Mouse (Mus musculus): Measurements from ENCODE around the gene Rem1. TPM values are rescaled to one million over a fixed set of nuclear protein-coding genes. Genes with fewer than 3 reads are reported as not detected.

Gene Rem1
- 1.3 and 1.4 TPM in 2 replicates for polyA plus RNA-seq (2016; fragmentation: Nextera tagmentation; extraction: Ambion mirVana)

- no peaks in the 10 kb centered on the region for H3K36me3 ChIP-seq
- peaks cover 13% of the 10 kb centered on the region; the same call in 1 of the 2 replicates for H3K4me1 ChIP-seq
- H3K9ac ChIP-seq, result no peak within 1 kb of the TSS
- no peak within 1 kb of the TSS for H3K27ac ChIP-seq
- peak within 1 kb of the TSS; percentile 36 for H3K4me3 ChIP-seq
- ATAC-seq, result no peak
- H3K9me3 ChIP-seq (replicated peaks), result no peaks in the 10 kb centered on the region
- 2% methylated on average over 59 of the region's 59 CpGs for WGBS (ENCODE audit: insufficient replicate concordance)
- peaks cover 70% of the 10 kb centered on the region for H3K27me3 ChIP-seq (replicated peaks)
- peak within 1 kb of the TSS; percentile 60 for H3K4me2 ChIP-seq
Measured at GRCm38 (mm10) chr2:152626774-152627591, at the start of gene Rem1. Gene Rem1 (plus strand): TSS chr2:152626951.

- ATAC-seq, result no peak
- H3K4me1 ChIP-seq, result no peaks in the 10 kb centered on the region
- no peak within 1 kb of the TSS for H3K9ac ChIP-seq
- no peak within 1 kb of the TSS for H3K27ac ChIP-seq
- WGBS (ENCODE audit: insufficient replicate concordance), result 51% methylated on average over 7 of the region's 7 CpGs
- H3K4me2 ChIP-seq, result no peak within 1 kb of the TSS
- H3K36me3 ChIP-seq, result no peaks in the 10 kb centered on the region
- no peak within 1 kb of the TSS for H3K4me3 ChIP-seq
- no peaks in the 10 kb centered on the region; the same call in 1 of the 2 replicates for H3K27me3 ChIP-seq (replicated peaks)
- no peaks in the 10 kb centered on the region for H3K9me3 ChIP-seq (replicated peaks)
Measured at GRCm38 (mm10) chr2:152580107-152580506, 46.6 kb upstream of the Rem1 start, which contains the start of gene Defb19. Gene Defb19 (minus strand): TSS chr2:152580312.

DNA sequence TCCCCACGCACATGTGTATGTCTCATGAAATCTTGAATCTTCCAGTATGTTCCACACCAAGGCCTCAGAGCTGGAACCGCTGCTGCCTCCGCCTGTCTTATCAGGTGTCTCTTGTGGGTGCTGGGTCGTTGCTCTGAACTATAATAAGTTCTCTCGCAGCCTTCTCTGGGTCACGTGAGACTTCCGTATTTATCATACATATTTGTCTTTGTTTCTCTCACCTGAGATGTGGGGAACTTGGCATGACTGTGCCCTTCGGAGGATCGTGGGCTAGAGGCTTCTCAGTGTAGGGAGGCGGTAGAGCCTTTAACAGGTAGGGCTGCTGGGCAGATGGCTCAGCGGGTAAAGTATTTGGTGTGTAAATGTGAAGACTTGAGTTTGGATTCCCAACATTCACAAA lies 46.1 kb upstream of the Rem1 start:
- 57% methylated on average over 11 of the region's 11 CpGs for WGBS (ENCODE audit: insufficient replicate concordance)
- H3K36me3 ChIP-seq, result no peaks in the 10 kb centered on the region
- no peaks in the 10 kb centered on the region for H3K9me3 ChIP-seq (replicated peaks)
- no peak overlapping the region for H3K27ac ChIP-seq
- no peak overlapping the region for H3K9ac ChIP-seq
- no peak overlapping the region for H3K4me2 ChIP-seq
- H3K4me1 ChIP-seq, result no peaks in the 10 kb centered on the region
- no peaks in the 10 kb centered on the region; the same call in 1 of the 2 replicates for H3K27me3 ChIP-seq (replicated peaks)
- ATAC-seq, result no peak
- no peak overlapping the region for H3K4me3 ChIP-seq

DNA sequence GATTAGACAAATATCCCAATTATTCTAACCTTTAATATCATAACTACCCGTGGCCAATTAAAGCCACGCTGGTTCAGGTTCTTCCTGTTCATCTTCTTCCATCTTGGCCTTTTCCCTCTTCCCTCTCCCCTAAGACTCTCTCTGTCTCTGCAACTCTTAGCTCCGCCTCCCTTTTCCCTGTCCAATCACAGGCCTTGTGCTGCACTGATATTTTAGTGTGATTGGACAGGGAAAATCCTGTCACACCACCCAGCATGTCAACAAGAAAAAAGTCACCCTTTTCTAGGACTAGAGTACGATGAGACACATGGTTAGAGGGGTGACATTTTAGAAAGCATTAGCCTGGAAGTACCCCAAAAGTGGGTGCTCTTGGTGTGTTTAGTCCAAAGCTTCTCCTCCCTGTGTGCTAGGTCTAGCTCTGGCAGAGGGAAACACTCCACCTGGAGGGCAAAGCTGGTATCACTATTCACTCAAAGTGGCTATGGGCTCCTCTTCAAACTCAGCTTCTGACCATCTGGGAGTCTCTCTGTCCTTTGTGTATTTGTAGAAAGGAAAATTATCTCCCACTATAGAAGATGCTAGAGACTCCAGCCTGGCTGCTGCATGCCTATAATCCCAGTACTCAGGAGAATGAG lies 39.7 kb upstream of the Rem1 start:
- ATAC-seq, result no peak
- Histone ChIP-seq H3K4me2 (no peak overlapping the region), H3K9me3 (replicated peaks) (no peaks in the 10 kb centered on the region), H3K4me1 (0 out of 2 replicates have a peak, but pooled peaks cover 6% of the 10 kb centered on the region), H3K36me3 (no peaks in the 10 kb centered on the region), H3K9ac (no peak overlapping the region), H3K27ac (no peak overlapping the region), H3K27me3 (replicated peaks) (no peaks in the 10 kb centered on the region), H3K4me3 (no peak overlapping the region)
- 58% methylated on average over 4 of the region's 4 CpGs for WGBS (ENCODE audit: insufficient replicate concordance)

GRCm38 (mm10) chr2:152588450-152588849 lies 38.3 kb upstream of the Rem1 start:
- H3K4me1 ChIP-seq, result 0 out of 2 replicates have a peak, but pooled peaks cover 6% of the 10 kb centered on the region
- no peak overlapping the region for H3K9ac ChIP-seq
- H3K4me2 ChIP-seq, result no peak overlapping the region
- H3K36me3 ChIP-seq, result no peaks in the 10 kb centered on the region
- no peak overlapping the region for H3K4me3 ChIP-seq
- no peaks in the 10 kb centered on the region for H3K9me3 ChIP-seq (replicated peaks)
- no peak for ATAC-seq
- WGBS (ENCODE audit: insufficient replicate concordance), result 37% methylated on average over 2 of the region's 2 CpGs
- no peaks in the 10 kb centered on the region for H3K27me3 ChIP-seq (replicated peaks)
- no peak overlapping the region for H3K27ac ChIP-seq

DNA sequence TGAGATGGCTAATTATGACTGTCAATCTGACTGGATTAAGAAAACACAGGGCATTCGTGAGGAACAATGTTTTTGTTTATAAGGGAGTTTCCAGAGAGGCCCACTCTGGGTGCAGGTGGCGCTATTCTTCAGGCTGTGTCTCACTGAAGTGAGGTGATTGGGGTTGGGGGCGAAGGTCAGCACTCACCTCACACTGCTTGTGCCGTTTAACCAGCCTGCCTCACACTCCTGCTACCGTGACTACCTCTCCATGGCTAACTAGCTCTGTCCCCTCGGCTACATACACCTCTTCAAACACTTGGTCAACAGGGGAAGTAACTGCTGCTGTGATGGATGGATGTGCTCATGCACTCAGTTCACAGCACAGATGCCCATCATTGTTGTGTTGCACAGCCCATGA lies 37.7 kb upstream of the Rem1 start:
- Histone ChIP-seq H3K36me3 (no peaks in the 10 kb centered on the region), H3K4me3 (no peak overlapping the region), H3K9ac (no peak overlapping the region), H3K4me1 (0 out of 2 replicates have a peak, but pooled peaks cover 6% of the 10 kb centered on the region), H3K9me3 (replicated peaks) (no peaks in the 10 kb centered on the region), H3K4me2 (no peak overlapping the region), H3K27me3 (replicated peaks) (no peaks in the 10 kb centered on the region), H3K27ac (no peak overlapping the region)
- WGBS (ENCODE audit: insufficient replicate concordance), result 43% methylated on average over 6 of the region's 6 CpGs
- ATAC-seq, result no peak

DNA sequence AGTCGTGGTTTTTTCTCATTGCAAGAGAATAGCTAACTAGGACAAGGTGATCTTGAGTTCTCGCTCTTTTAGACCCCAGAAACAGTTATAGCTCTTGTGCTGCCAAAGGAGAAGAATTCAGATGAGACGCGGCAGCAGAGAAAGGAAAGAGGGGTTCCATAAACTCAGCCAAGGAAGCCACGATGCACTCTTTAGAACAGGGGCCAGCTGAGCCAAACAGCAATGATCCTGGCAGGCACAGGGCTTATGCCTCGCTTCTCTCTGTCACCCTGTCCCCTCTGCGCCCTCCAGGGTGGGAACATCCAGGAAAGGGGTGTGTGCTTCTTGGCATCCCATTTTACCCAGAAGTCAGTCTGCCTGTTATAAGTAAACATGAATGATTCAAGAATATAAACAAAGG lies 27.5 kb upstream of the Rem1 start, which contains the start of gene Defb45:
Gene Defb45 (minus strand): TSS at position 101 of the 400 bp plus-strand sequence.
- Histone ChIP-seq H3K9ac (no peak within 1 kb of the TSS), H3K9me3 (replicated peaks) (no peaks in the 10 kb centered on the region), H3K27ac (no peak within 1 kb of the TSS), H3K4me1 (no peaks in the 10 kb centered on the region), H3K4me3 (no peak within 1 kb of the TSS), H3K27me3 (replicated peaks) (no peaks in the 10 kb centered on the region; the same call in 1 of the 2 replicates), H3K4me2 (no peak within 1 kb of the TSS), H3K36me3 (no peaks in the 10 kb centered on the region)
- no peak for ATAC-seq
- WGBS (ENCODE audit: insufficient replicate concordance), result 52% methylated on average over 7 of the region's 7 CpGs

- ATAC-seq, result no peak
- Histone ChIP-seq H3K4me1 (no peaks in the 10 kb centered on the region), H3K4me2 (no peak overlapping the region), H3K9me3 (replicated peaks) (no peaks in the 10 kb centered on the region), H3K27me3 (replicated peaks) (no peaks in the 10 kb centered on the region), H3K4me3 (no peak overlapping the region), H3K9ac (no peak overlapping the region), H3K27ac (no peak overlapping the region), H3K36me3 (no peaks in the 10 kb centered on the region)
- WGBS (ENCODE audit: insufficient replicate concordance), result 71% methylated on average over 6 of the region's 6 CpGs
Measured at GRCm38 (mm10) chr2:152600076-152600475, 26.7 kb upstream of the Rem1 start.

DNA sequence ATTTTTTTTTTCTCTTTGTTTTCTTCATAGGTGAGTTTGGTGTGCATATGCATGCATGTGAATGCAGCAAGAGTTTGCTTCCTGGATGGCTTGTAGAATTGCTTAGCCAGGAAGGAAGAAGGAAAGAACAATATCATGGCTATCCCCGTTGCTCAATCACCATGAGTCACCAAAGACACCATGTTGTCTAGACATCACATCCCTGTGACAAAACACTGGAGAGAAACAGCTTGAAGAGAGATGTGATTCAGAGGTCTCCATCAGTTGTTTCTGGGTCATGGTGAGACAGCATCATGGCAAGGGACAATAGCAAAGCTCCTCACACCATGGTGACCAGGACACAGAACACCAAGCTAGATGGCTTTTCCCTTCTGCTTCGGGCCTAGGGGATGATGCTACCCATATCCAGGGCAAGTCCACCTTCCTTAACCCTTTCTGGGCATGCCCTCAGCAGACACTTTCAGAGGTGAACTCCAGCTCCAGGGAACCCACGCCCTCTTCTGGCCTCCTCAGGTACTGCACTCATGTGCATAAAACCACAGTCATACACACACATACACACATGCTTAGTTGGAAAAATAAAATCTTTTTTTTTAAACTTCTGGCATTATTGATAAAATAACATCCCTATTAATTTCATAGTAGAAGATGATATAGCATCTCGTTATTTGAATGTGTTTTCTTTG lies 25.3 kb upstream of the Rem1 start:
- H3K9me3 ChIP-seq (replicated peaks), result no peaks in the 10 kb centered on the region
- 48% methylated on average over 4 of the region's 4 CpGs for WGBS (ENCODE audit: insufficient replicate concordance)
- no peak overlapping the region for H3K9ac ChIP-seq

DNA sequence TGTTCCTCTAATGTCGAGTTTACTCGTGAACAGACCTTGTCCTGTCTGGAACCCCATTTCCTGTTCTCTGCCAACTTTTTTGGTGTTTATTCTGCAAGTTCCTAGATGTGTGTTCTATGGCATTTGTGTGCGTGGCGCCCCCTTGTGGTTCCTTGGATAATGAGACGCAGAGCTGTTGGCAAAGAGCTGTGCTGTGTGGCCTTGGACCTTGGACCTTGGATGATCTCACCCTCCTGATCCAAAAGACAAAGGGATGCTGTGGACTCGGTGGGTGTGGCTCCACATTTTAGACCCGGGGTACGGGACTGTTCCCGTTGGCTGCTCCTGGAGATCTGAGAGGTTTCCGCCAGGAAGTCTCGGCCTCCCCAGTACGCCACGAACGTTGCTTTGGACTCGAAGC lies 22.7 kb upstream of the Rem1 start, which contains the start of gene Defb36:
Gene Defb36 (plus strand): TSS at position 271 of the 400 bp plus-strand sequence.
- no peaks in the 10 kb centered on the region for H3K9me3 ChIP-seq (replicated peaks)
- no peak within 1 kb of the TSS for H3K9ac ChIP-seq
- H3K36me3 ChIP-seq, result no peaks in the 10 kb centered on the region
- no peak within 1 kb of the TSS for H3K4me3 ChIP-seq
- no peaks in the 10 kb centered on the region for H3K4me1 ChIP-seq
- H3K27ac ChIP-seq, result no peak within 1 kb of the TSS
- 69% methylated on average over 15 of the region's 15 CpGs for WGBS (ENCODE audit: insufficient replicate concordance)
- H3K4me2 ChIP-seq, result no peak within 1 kb of the TSS
- H3K27me3 ChIP-seq (replicated peaks), result no peaks in the 10 kb centered on the region
- ATAC-seq, result no peak

More for the DNA sequence above, 25.3 kb upstream of the Rem1 start:
- no peak overlapping the region for H3K4me3 ChIP-seq
- H3K36me3 ChIP-seq, result no peaks in the 10 kb centered on the region
- H3K27ac ChIP-seq, result no peak overlapping the region
- H3K4me2 ChIP-seq, result no peak overlapping the region
- no peaks in the 10 kb centered on the region for H3K4me1 ChIP-seq
- ATAC-seq, result no peak
- no peaks in the 10 kb centered on the region for H3K27me3 ChIP-seq (replicated peaks)

- no peaks in the 10 kb centered on the region for H3K36me3 ChIP-seq
- WGBS (ENCODE audit: insufficient replicate concordance), result 47% methylated on average over 6 of the region's 6 CpGs
Measured at GRCm38 (mm10) chr2:152607746-152608145, 19.0 kb upstream of the Rem1 start.

DNA sequence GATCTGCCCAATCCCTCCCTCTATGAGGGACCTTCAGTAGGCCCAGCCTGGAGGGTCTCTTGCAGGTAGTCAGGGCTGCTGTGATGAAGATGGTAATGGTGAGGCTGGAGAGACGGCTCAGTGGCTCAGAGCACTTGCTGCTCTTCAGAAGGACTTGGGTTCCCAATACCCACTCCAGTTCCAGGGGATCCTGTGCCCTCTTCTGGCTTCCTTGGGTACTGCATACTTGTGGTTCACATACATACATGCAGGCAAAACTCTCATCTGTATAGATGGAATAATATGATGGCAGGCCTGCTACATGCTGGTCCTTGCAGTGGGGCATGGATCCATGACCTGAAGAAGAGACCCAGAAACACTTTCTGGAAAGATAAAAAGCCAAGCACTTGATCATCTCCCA lies 18.0 kb upstream of the Rem1 start:
- no peaks in the 10 kb centered on the region for H3K36me3 ChIP-seq
- H3K4me3 ChIP-seq, result no peak overlapping the region
- whole genome bisulfite sequencing (ENCODE audit: insufficient replicate concordance), result 59% methylated on average over 1 of the region's 1 CpGs
- H3K4me2 ChIP-seq, result no peak overlapping the region
- no peak overlapping the region for H3K9ac ChIP-seq
- no peak for ATAC-seq
- H3K9me3 ChIP-seq (replicated peaks), result no peaks in the 10 kb centered on the region
- H3K4me1 ChIP-seq, result no peaks in the 10 kb centered on the region
- no peak overlapping the region for H3K27ac ChIP-seq
- H3K27me3 ChIP-seq (replicated peaks), result no peaks in the 10 kb centered on the region

More at GRCm38 (mm10) chr2:152607746-152608145, 19.0 kb upstream of the Rem1 start:
- ATAC-seq, result no peak
- no peak overlapping the region for H3K9ac ChIP-seq
- no peak overlapping the region for H3K27ac ChIP-seq
- H3K4me3 ChIP-seq, result no peak overlapping the region
- no peaks in the 10 kb centered on the region for H3K4me1 ChIP-seq
- no peaks in the 10 kb centered on the region for H3K9me3 ChIP-seq (replicated peaks)
- no peak overlapping the region for H3K4me2 ChIP-seq
- H3K27me3 ChIP-seq (replicated peaks), result no peaks in the 10 kb centered on the region

Data from liver, embryonic 12.5 days (tissue).